Mouse (Mus musculus) testis, adult 2 months (tissue): ENCODE measurements around the gene Sema6d. TPM values are rescaled to one million over a fixed set of nuclear protein-coding genes. Genes with fewer than 3 reads are reported as not detected.

Source experiments
- H3K27ac ChIP-seq: fragments of 200-500 bp; 2 replicates; pipeline ENCODE4 v1.5.1; 2012; ENCODE audit warnings: low read depth, low read length; ENCODE audit not compliant: control insufficient read depth, insufficient read depth
- H3K27me3 ChIP-seq: fragments of 200-500 bp; 2 replicates; pipeline ENCODE4 v1.6.1; 2012; ENCODE audit warnings: mild to moderate bottlenecking, low read length, moderate library complexity; ENCODE audit not compliant: control insufficient read depth, insufficient read depth
- H3K36me3 ChIP-seq: fragments of 200-500 bp; 2 replicates; pipeline ENCODE4 v1.6.1; 2012; ENCODE audit warnings: mild to moderate bottlenecking, low read length; ENCODE audit not compliant: control insufficient read depth, insufficient read depth
- H3K4me1 ChIP-seq: fragments of 200-500 bp; 2 replicates; pipeline ENCODE4 v1.6.1; 2012; ENCODE audit warnings: low read length; ENCODE audit not compliant: control insufficient read depth, insufficient read depth
- H3K4me3 ChIP-seq: fragments of 200-500 bp; 2 replicates; pipeline ENCODE4 v1.5.1; 2012; ENCODE audit warnings: low read depth, mild to moderate bottlenecking, low read length, moderate library complexity, mixed read lengths; ENCODE audit not compliant: control insufficient read depth
- CTCF ChIP-seq: fragments of 200-500 bp; IDR thresholded peaks from 2 replicates; pipeline ENCODE4 v1.5.1; 2012; ENCODE audit warnings: low read depth, mild to moderate bottlenecking, inconsistent platforms, low read length, moderate library complexity; ENCODE audit not compliant: control insufficient read depth, insufficient read depth, insufficient replicate concordance
- POLR2A ChIP-seq: fragments of 200-500 bp; IDR thresholded peaks from 2 replicates; pipeline ENCODE4 v1.6.1; 2012; ENCODE audit warnings: low read depth, mild to moderate bottlenecking, inconsistent platforms, low read length, moderate library complexity; ENCODE audit not compliant: control insufficient read depth
- polyA plus RNA-seq: library from polyadenylated mRNA; depleted of rRNA; stranded (reverse); fragments of >200 nt; gene quantifications from 2 replicates; pipeline ENCODE4 v1.2.3, GENCODE M21; 2012

Sema6d gene
- polyA plus RNA-seq, 1 experiment = 1.0 TPM

GRCm38 (mm10) chr2:124490010-124490801 lies 400.4 kb downstream of the Sema6d start:
- H3K27me3 ChIP-seq = no peaks in the 10 kb centered on the region
- H3K27ac ChIP-seq = no peak overlapping the region
- no peaks in the 10 kb centered on the region for H3K4me1 ChIP-seq
- H3K36me3 ChIP-seq = no peaks in the 10 kb centered on the region
- no peak for TF ChIP-seq CTCF
- no peak for TF ChIP-seq POLR2A
- no peak overlapping the region for H3K4me3 ChIP-seq

GRCm38 (mm10) chr2:124495751-124496150 lies 406.0 kb downstream of the Sema6d start:
- Histone ChIP-seq H3K4me1 (no peaks in the 10 kb centered on the region), H3K36me3 (no peaks in the 10 kb centered on the region), H3K4me3 (no peak overlapping the region), H3K27me3 (no peaks in the 10 kb centered on the region), H3K27ac (no peak overlapping the region)
- TF ChIP-seq CTCF = no peak
- TF ChIP-seq POLR2A = no peak

GRCm38 (mm10) chr2:124499670-124500069 lies 409.9 kb downstream of the Sema6d start:
- H3K4me1 ChIP-seq = no peaks in the 10 kb centered on the region
- no peaks in the 10 kb centered on the region for H3K36me3 ChIP-seq
- no peak overlapping the region for H3K4me3 ChIP-seq
- H3K27ac ChIP-seq = no peak overlapping the region
- H3K27me3 ChIP-seq = no peaks in the 10 kb centered on the region
- no peak for TF ChIP-seq CTCF
- TF ChIP-seq POLR2A = no peak

GRCm38 (mm10) chr2:124505784-124506489 lies 416.2 kb downstream of the Sema6d start:
- Histone ChIP-seq H3K27me3 (no peaks in the 10 kb centered on the region), H3K27ac (no peak overlapping the region), H3K4me3 (no peak overlapping the region), H3K4me1 (no peaks in the 10 kb centered on the region), H3K36me3 (no peaks in the 10 kb centered on the region)
- TF ChIP-seq POLR2A (no peak), CTCF (no peak)

- no peaks in the 10 kb centered on the region for H3K4me1 ChIP-seq
- H3K4me3 ChIP-seq = no peak overlapping the region
- no peaks in the 10 kb centered on the region for H3K27me3 ChIP-seq
- H3K36me3 ChIP-seq = no peaks in the 10 kb centered on the region
- H3K27ac ChIP-seq = no peak overlapping the region
- no peak for TF ChIP-seq CTCF
- TF ChIP-seq POLR2A = no peak
Measured at GRCm38 (mm10) chr2:124507804-124508203, 418.0 kb downstream of the Sema6d start.

GRCm38 (mm10) chr2:124509479-124509878 lies 419.7 kb downstream of the Sema6d start:
- no peaks in the 10 kb centered on the region for H3K36me3 ChIP-seq
- no peaks in the 10 kb centered on the region for H3K27me3 ChIP-seq
- no peak overlapping the region for H3K4me3 ChIP-seq
- no peak overlapping the region for H3K27ac ChIP-seq
- no peak for TF ChIP-seq CTCF
- TF ChIP-seq POLR2A = no peak
- H3K4me1 ChIP-seq = no peaks in the 10 kb centered on the region

- Histone ChIP-seq H3K27ac (no peak overlapping the region), H3K4me1 (no peaks in the 10 kb centered on the region), H3K27me3 (no peaks in the 10 kb centered on the region), H3K4me3 (no peak overlapping the region), H3K36me3 (no peaks in the 10 kb centered on the region)
- TF ChIP-seq POLR2A (no peak), CTCF (no peak)
Measured at GRCm38 (mm10) chr2:124511826-124512225, 422.1 kb downstream of the Sema6d start.
